Mouse (Mus musculus) c-Kit-positive CD71-positive TER-119-positive erythroid progenitor cells, embryonic 14.5 days (primary cell): ENCODE measurements around the gene Cst3.

Experiments
- DNase-seq: peaks from one replicate; pipeline ENCODE4 v3.0.0-alpha.2; 2013; ENCODE audit warnings: low spot score

Gene Cst3

DNA sequence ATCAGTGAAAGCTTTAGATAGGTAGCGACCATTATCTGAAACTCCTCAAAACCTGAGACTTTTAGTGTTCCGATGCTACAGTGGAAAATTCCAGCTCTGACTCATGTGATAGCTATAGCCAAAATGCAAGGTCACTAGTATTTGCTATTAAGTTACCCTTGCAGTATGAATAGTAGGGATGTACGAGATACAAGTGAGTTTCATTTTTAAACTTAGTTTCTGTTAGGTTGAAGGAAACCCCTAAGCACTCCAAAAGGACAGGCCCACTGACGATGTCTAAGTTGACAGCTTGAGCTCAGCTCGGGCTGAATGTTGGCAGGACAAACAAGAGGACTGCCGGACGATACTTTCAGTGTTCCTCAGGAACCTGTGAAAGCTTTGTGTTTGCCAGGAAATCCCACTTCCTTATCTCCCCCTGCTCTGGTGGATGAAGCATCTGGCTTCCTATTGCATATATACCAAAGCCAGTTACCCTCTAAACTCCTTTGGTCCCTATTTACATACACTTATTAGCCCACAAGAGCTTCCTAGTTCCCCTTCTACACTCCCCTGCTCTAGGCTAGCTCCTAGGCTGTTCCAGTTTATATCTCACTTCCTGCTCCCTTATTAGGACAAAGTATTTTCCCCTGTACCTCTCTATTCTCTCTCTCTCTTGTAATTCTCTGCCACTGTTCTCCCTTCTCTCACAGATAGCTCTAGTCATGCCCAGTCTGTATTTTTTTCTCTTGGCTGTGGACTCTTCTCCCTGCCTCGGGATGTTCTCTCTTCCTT lies 18.7 kb downstream of the Cst3 start:
- DNase-seq: no peak

GRCm38 (mm10) chr2:148851116-148851906 lies 24.2 kb downstream of the Cst3 start:
- DNase-seq: peak; percentile 55

DNA sequence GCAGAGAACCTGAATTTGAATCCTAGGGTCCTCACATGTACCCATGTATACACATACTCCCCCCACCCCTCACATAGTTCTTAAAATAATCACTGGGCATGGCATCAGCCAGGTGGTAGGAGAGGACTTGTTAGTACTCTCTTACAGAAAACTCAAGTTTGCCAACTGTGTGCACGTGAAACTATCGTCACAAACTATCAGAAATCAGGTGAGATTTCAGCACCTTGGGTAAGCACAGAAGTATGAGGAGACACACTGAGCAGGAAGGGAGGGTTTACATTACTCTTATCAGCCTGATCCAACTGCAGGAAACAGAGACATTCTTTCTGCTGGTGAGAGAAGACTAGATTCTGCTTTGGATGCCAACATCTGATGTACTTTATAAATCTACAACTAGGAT lies 36.3 kb downstream of the Cst3 start:
- DNase-seq: no peak

GRCm38 (mm10) chr2:148838075-148838777 lies 37.3 kb downstream of the Cst3 start:
- DNase-seq: no peak

GRCm38 (mm10) chr2:148834912-148835311 lies 40.6 kb downstream of the Cst3 start, which contains the start of gene Cst9:
Gene Cst9, plus strand, starts transcription at chr2:148835147.
- DNase-seq: no peak

- no peak for DNase-seq
These were observed 49.5 kb downstream of the Cst3 start for GRCm38 (mm10) chr2:148825986-148826385.
